Mouse (Mus musculus) kidney, embryonic 14.5 days (tissue): ENCODE results near the gene Rxra. TPM values are rescaled to one million over a fixed set of nuclear protein-coding genes. Genes with fewer than 3 reads are reported as not detected.

Experiments
- ATAC-seq: fragments of 200-750 bp; cut with Nextera tagmentation; 2 replicates; pipeline ENCODE4 v1.8.0; 2017; ENCODE audit warnings: moderate number of reproducible peaks, mild to moderate bottlenecking, moderate TSS enrichment, moderate library complexity; ENCODE audit not compliant: low FRiP score, low TSS enrichment
- H3K27ac ChIP-seq: fragments of 300-500 bp; sonication (generic); 2 replicates; pipeline ENCODE4 v1.5.1; 2014; ENCODE audit warnings: low read depth, mild to moderate bottlenecking, low read length, moderate library complexity, mixed read lengths
- H3K27me3 ChIP-seq: fragments of 300-500 bp; sonication (generic); 2 replicates; pipeline ENCODE4 v1.6.1; 2014; ENCODE audit warnings: mild to moderate bottlenecking, low read length; ENCODE audit not compliant: control insufficient read depth, insufficient read depth
- H3K36me3 ChIP-seq: fragments of 300-500 bp; sonication (generic); 2 replicates; pipeline ENCODE4 v1.6.1; 2014; ENCODE audit warnings: low read length, mixed read lengths; ENCODE audit not compliant: control insufficient read depth, insufficient read depth
- H3K4me1 ChIP-seq: fragments of 300-500 bp; sonication (generic); 2 replicates; pipeline ENCODE4 v1.6.1; 2014; ENCODE audit warnings: low read length, mixed read lengths; ENCODE audit not compliant: control insufficient read depth, insufficient read depth
- H3K4me2 ChIP-seq: fragments of 300-500 bp; sonication (generic); replicated peaks from 2 replicates; pipeline ENCODE4 v1.6.1; 2014; ENCODE audit warnings: low read depth, mild to moderate bottlenecking, low read length
- H3K4me3 ChIP-seq: fragments of 300-500 bp; sonication (generic); 2 replicates; pipeline ENCODE4 v1.5.1; 2014; ENCODE audit warnings: mild to moderate bottlenecking, low read length
- H3K9ac ChIP-seq: fragments of 300-500 bp; sonication (generic); 2 replicates; pipeline ENCODE4 v1.6.1; 2014; ENCODE audit warnings: low read depth, mild to moderate bottlenecking, low read length, moderate library complexity
- H3K9me3 ChIP-seq: fragments of 300-500 bp; sonication (generic); 2 replicates; pipeline ENCODE4 v1.6.1; 2016; ENCODE audit warnings: low read length; ENCODE audit not compliant: control insufficient read depth
- WGBS: fragments of 180-500 bp; shearing (Covaris S2); extraction: QIAGEN DNeasy Blood & Tissue Kit; methylation state at CpG from one replicate; pipeline ENCODE4 v1.1.7; 2014; 5-methylcytosine and 5-hydroxymethylcytosine counted together
- polyA plus RNA-seq: library from polyadenylated mRNA; unstranded; fragments of >200 nt; fragmentation: Nextera tagmentation; extraction: Ambion mirVana; gene quantifications from 2 replicates; pipeline ENCODE4 v1.2.1, GENCODE M21; 2014

Rxra gene
- polyA plus RNA-seq, 1 experiment from 2014 or later: 6.2 TPM

GRCm38 (mm10) chr2:27758414-27759301 lies 82.4 kb downstream of the Rxra start:
- H3K27ac ChIP-seq: peak overlapping the region; percentile 88
- peaks cover 34% of the 10 kb centered on the region for H3K36me3 ChIP-seq
- H3K4me3 ChIP-seq: no peak overlapping the region
- no peaks in the 10 kb centered on the region for H3K9me3 ChIP-seq
- peaks cover 27% of the 10 kb centered on the region for H3K4me1 ChIP-seq
- ATAC-seq: peak; percentile 81
- 28% methylated on average over 20 of the region's 20 CpGs for WGBS
- no peaks in the 10 kb centered on the region for H3K27me3 ChIP-seq
- peak overlapping the region; percentile 24 for H3K4me2 ChIP-seq
- peak overlapping the region; percentile 23; the same call in 1 of the 2 replicates for H3K9ac ChIP-seq

GRCm38 (mm10) chr2:27759431-27759830 lies 83.2 kb downstream of the Rxra start:
- WGBS: 91% methylated on average over 14 of the region's 14 CpGs
- ATAC-seq: no peak
- H3K4me1 ChIP-seq: peaks cover 30% of the 10 kb centered on the region
- no peaks in the 10 kb centered on the region for H3K9me3 ChIP-seq
- H3K4me3 ChIP-seq: no peak overlapping the region
- no peak overlapping the region for H3K9ac ChIP-seq
- H3K4me2 ChIP-seq: no peak overlapping the region
- H3K27me3 ChIP-seq: no peaks in the 10 kb centered on the region
- peak overlapping the region; percentile 88 for H3K27ac ChIP-seq
- H3K36me3 ChIP-seq: peaks cover 34% of the 10 kb centered on the region

- Histone ChIP-seq H3K4me1 (peaks cover 31% of the 10 kb centered on the region), H3K4me3 (no peak overlapping the region)
- WGBS: 95% methylated on average over 10 of the region's 10 CpGs
Observed at GRCm38 (mm10) chr2:27761260-27761995, 85.2 kb downstream of the Rxra start.

GRCm38 (mm10) chr2:27761996-27762340 lies 85.7 kb downstream of the Rxra start:
- Histone ChIP-seq H3K9ac (no peak overlapping the region), H3K4me1 (peaks cover 27% of the 10 kb centered on the region), H3K4me2 (no peak overlapping the region), H3K36me3 (peaks cover 16% of the 10 kb centered on the region; the same call in 1 of the 2 replicates), H3K27me3 (peaks cover 5% of the 10 kb centered on the region; the same call in 1 of the 2 replicates), H3K27ac (no peak overlapping the region), H3K9me3 (no peaks in the 10 kb centered on the region), H3K4me3 (no peak overlapping the region)
- ATAC-seq: no peak
- WGBS: 92% methylated on average over 9 of the region's 9 CpGs

More at GRCm38 (mm10) chr2:27761260-27761995, 85.2 kb downstream of the Rxra start:
- peaks cover 4% of the 10 kb centered on the region; the same call in 1 of the 2 replicates for H3K27me3 ChIP-seq
- ATAC-seq: no peak
- no peak overlapping the region for H3K4me2 ChIP-seq
- no peak overlapping the region for H3K9ac ChIP-seq
- no peaks in the 10 kb centered on the region for H3K9me3 ChIP-seq
- no peak overlapping the region for H3K27ac ChIP-seq
- peaks cover 17% of the 10 kb centered on the region for H3K36me3 ChIP-seq

GRCm38 (mm10) chr2:27762509-27762908 lies 86.3 kb downstream of the Rxra start:
- H3K27ac ChIP-seq: no peak overlapping the region
- peaks cover 27% of the 10 kb centered on the region for H3K4me1 ChIP-seq
- H3K9ac ChIP-seq: no peak overlapping the region
- H3K4me3 ChIP-seq: no peak overlapping the region
- peaks cover 5% of the 10 kb centered on the region; the same call in 1 of the 2 replicates for H3K27me3 ChIP-seq
- H3K9me3 ChIP-seq: no peaks in the 10 kb centered on the region
- no peak overlapping the region for H3K4me2 ChIP-seq
- WGBS: 52% methylated on average over 12 of the region's 12 CpGs
- ATAC-seq: no peak
- H3K36me3 ChIP-seq: peaks cover 16% of the 10 kb centered on the region; the same call in 1 of the 2 replicates

GRCm38 (mm10) chr2:27762920-27763780 lies 86.9 kb downstream of the Rxra start:
- Histone ChIP-seq H3K4me3 (no peak overlapping the region), H3K4me2 (no peak overlapping the region), H3K9ac (no peak overlapping the region), H3K9me3 (no peaks in the 10 kb centered on the region), H3K36me3 (peaks cover 16% of the 10 kb centered on the region; the same call in 1 of the 2 replicates), H3K27me3 (peaks cover 5% of the 10 kb centered on the region; the same call in 1 of the 2 replicates), H3K4me1 (peaks cover 21% of the 10 kb centered on the region), H3K27ac (no peak overlapping the region)
- no peak for ATAC-seq
- WGBS: 72% methylated on average over 14 of the region's 14 CpGs

- no peak overlapping the region for H3K4me3 ChIP-seq
- ATAC-seq: peak; percentile 21; the same call in 1 of the 2 replicates
- H3K36me3 ChIP-seq: peaks cover 15% of the 10 kb centered on the region; the same call in 1 of the 2 replicates
- no peak overlapping the region for H3K9ac ChIP-seq
- peaks cover 5% of the 10 kb centered on the region; the same call in 1 of the 2 replicates for H3K27me3 ChIP-seq
- no peak overlapping the region for H3K4me2 ChIP-seq
- peaks cover 8% of the 10 kb centered on the region for H3K4me1 ChIP-seq
- no peak overlapping the region for H3K27ac ChIP-seq
- H3K9me3 ChIP-seq: no peaks in the 10 kb centered on the region
- WGBS: 26% methylated on average over 6 of the region's 6 CpGs
Observed at GRCm38 (mm10) chr2:27764256-27764936, 88.2 kb downstream of the Rxra start.

GRCm38 (mm10) chr2:27764937-27765319 lies 88.7 kb downstream of the Rxra start:
- H3K27ac ChIP-seq: no peak overlapping the region
- WGBS: 29% methylated on average over 3 of the region's 3 CpGs
- peak; percentile 62 for ATAC-seq
- no peak overlapping the region for H3K4me2 ChIP-seq
- H3K4me3 ChIP-seq: no peak overlapping the region
- H3K9me3 ChIP-seq: no peaks in the 10 kb centered on the region
- peaks cover 7% of the 10 kb centered on the region for H3K4me1 ChIP-seq
- 0 out of 2 replicates have a peak overlapping the region, but pooled peaks have one; percentile 2 for H3K9ac ChIP-seq
- H3K27me3 ChIP-seq: peaks cover 5% of the 10 kb centered on the region; the same call in 1 of the 2 replicates
- H3K36me3 ChIP-seq: peaks cover 9% of the 10 kb centered on the region; the same call in 1 of the 2 replicates
